Mouse (Mus musculus): ENCODE results near the gene Olfr1323.

The Olfr1323 gene

GRCm38 (mm10) chrX:50019259-50019658, at the start of gene Olfr1323:
Gene Olfr1323, minus strand, starts transcription at chrX:50019359.
- DNase-seq (ENCODE audit: extremely low read depth, low read depth), result no peak

GRCm38 (mm10) chrX:50012242-50012641, 6.9 kb downstream of the Olfr1323 start:
- DNase-seq (ENCODE audit: extremely low read depth, low read depth), result no peak

Data from MEL-GATA-1-ER (cell line).